Mouse (Mus musculus): Measurements from ENCODE around the gene D17H6S53E. TPM values are rescaled to one million over a fixed set of nuclear protein-coding genes. Genes with fewer than 3 reads are reported as not detected.
"Not testable (repeated sequence)": the region's sequence is repeated elsewhere in the genome, so short reads cannot be mapped to it uniquely, and the experiment has no call there.

The D17H6S53E gene
- polyA plus RNA-seq, 1 experiment from 2014 or later: 7.8 TPM

GRCm38 (mm10) chr17:35104754-35105153 is 21.4 kb upstream of the D17H6S53E start:
- DNase-seq (ENCODE audit: extremely low spot score, low spot score): no peak
- WGBS: 81% methylated on average over 6 of the region's 6 CpGs
- Histone ChIP-seq H3K36me3 (replicated peaks) (peaks cover 41% of the 10 kb centered on the region), H3K9me3 (no peaks in the 10 kb centered on the region), H3K4me1 (peaks cover 11% of the 10 kb centered on the region), H3K4me3 (no peak overlapping the region), H3K27ac (no peak overlapping the region), H3K27me3 (ENCODE audit: poor library complexity, severe bottlenecking) (no peaks in the 10 kb centered on the region)

GRCm38 (mm10) chr17:35105740-35106389 is 20.3 kb upstream of the D17H6S53E start:
- Histone ChIP-seq H3K9me3 (no peaks in the 10 kb centered on the region), H3K27me3 (ENCODE audit: poor library complexity, severe bottlenecking) (no peaks in the 10 kb centered on the region), H3K36me3 (replicated peaks) (peaks cover 30% of the 10 kb centered on the region), H3K4me1 (peaks cover 11% of the 10 kb centered on the region), H3K4me3 (peak overlapping the region; percentile 28), H3K27ac (peak overlapping the region; percentile 82)
- peak; percentile 21 for DNase-seq (ENCODE audit: extremely low spot score, low spot score)
- 27% methylated on average over 13 of the region's 13 CpGs for WGBS

DNA sequence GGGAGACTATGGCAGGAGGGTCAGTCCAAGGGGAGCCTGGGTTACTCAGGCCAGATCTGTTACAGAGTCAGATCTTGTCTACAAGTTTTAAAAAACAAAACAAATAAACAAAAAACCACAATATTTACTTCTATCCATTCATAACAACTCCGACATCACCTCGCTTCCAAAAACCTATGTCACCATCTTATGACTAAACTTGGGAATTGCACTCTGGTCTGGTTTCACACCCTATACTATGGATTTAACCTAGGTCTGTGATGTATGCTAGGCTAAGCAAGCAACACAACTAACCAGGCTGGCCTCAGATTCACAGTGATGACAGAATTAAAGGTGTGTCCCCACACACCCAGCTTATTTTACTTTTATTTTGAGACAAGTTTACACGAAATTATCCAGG is 19.7 kb upstream of the D17H6S53E start:
- WGBS: 81% methylated on average over 3 of the region's 3 CpGs
- H3K36me3 ChIP-seq (replicated peaks): peaks cover 23% of the 10 kb centered on the region
- H3K4me1 ChIP-seq: peaks cover 11% of the 10 kb centered on the region
- H3K4me3 ChIP-seq: peak overlapping the region; percentile 28; the same call in 1 of the 2 replicates
- H3K9me3 ChIP-seq: no peaks in the 10 kb centered on the region
- H3K27ac ChIP-seq: peak overlapping the region; percentile 82
- no peaks in the 10 kb centered on the region for H3K27me3 ChIP-seq (ENCODE audit: poor library complexity, severe bottlenecking)
- no peak for DNase-seq (ENCODE audit: extremely low spot score, low spot score)

- no peak within 1 kb of the TSS for H3K4me3 ChIP-seq
- H3K36me3 ChIP-seq (replicated peaks): peaks cover 7% of the 10 kb centered on the region
- DNase-seq (ENCODE audit: extremely low spot score, low spot score): no peak
- peaks cover 11% of the 10 kb centered on the region for H3K4me1 ChIP-seq
- 91% methylated on average over 6 of the region's 6 CpGs for WGBS
- H3K27me3 ChIP-seq (ENCODE audit: poor library complexity, severe bottlenecking): no peaks in the 10 kb centered on the region
- no peak within 1 kb of the TSS for H3K27ac ChIP-seq
- no peaks in the 10 kb centered on the region for H3K9me3 ChIP-seq
Observed at GRCm38 (mm10) chr17:35108097-35108496, 18.1 kb upstream of the D17H6S53E start, which contains the start of gene Ly6g5c. TSS of gene Ly6g5c (plus strand) at chr17:35108279.

DNA sequence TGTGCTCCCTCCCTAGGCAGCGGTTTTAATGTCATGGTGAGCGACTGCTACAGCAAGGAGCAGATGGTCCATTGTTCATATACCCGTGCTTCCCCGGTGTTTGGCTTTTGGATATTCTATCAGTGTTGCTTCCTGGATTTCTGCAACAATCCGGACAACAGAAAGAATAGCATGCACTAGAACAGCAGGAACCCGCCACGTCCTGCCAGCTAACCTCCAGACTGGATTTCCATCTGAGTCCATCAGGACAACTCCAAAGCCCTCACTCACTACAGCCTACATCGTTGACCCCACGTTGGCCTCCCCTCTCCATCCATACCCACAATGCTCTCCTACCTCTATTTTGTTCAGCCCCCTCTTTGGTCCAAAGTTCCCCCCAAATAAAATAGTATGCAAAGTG is 14.4 kb upstream of the D17H6S53E start:
- 87% methylated on average over 9 of the region's 9 CpGs for WGBS
- H3K4me3 ChIP-seq: no peak overlapping the region
- no peaks in the 10 kb centered on the region for H3K9me3 ChIP-seq
- DNase-seq (ENCODE audit: extremely low spot score, low spot score): no peak
- no peaks in the 10 kb centered on the region for H3K27me3 ChIP-seq (ENCODE audit: poor library complexity, severe bottlenecking)
- peaks cover 30% of the 10 kb centered on the region for H3K36me3 ChIP-seq (replicated peaks)
- H3K4me1 ChIP-seq: no peaks in the 10 kb centered on the region
- H3K27ac ChIP-seq: no peak overlapping the region

GRCm38 (mm10) chr17:35115046-35116019 is 10.8 kb upstream of the D17H6S53E start, which contains the start of gene Ly6g5b:
TSS of gene Ly6g5b (minus strand) at chr17:35115428.
- no peaks in the 10 kb centered on the region for H3K9me3 ChIP-seq
- no peak for DNase-seq (ENCODE audit: extremely low spot score, low spot score)
- H3K4me3 ChIP-seq: no peak within 1 kb of the TSS; the same call in 1 of the 2 replicates
- peaks cover 60% of the 10 kb centered on the region for H3K36me3 ChIP-seq (replicated peaks)
- H3K27me3 ChIP-seq (ENCODE audit: poor library complexity, severe bottlenecking): no peaks in the 10 kb centered on the region
- 89% methylated on average over 8 of the region's 8 CpGs for WGBS
- no peak within 1 kb of the TSS for H3K27ac ChIP-seq
- H3K4me1 ChIP-seq: peaks cover 9% of the 10 kb centered on the region

DNA sequence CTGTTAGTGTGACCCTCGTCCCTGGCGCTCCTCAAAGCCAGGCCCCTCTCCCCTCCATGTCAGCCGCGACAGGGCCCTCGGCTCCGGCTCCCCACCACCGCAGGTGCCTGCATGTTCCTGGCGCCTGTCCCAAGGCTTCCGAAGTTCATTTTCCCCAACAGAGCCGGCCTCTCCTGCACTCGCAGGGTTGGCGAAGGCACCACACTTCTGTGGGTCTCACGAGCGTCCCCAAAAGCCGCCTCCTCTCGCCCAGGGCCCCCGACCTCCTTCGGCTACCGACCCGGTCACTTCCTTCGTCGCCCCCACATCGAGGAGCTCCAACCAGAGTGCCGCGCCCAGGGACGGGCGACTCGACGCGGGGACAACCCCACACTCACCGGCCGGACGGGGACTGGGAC is 5.4 kb upstream of the D17H6S53E start:
- Histone ChIP-seq H3K36me3 (replicated peaks) (peaks cover 64% of the 10 kb centered on the region), H3K27ac (peak overlapping the region; percentile 93), H3K27me3 (ENCODE audit: poor library complexity, severe bottlenecking) (no peaks in the 10 kb centered on the region), H3K9me3 (no peaks in the 10 kb centered on the region), H3K4me1 (peaks cover 34% of the 10 kb centered on the region), H3K4me3 (peak overlapping the region; percentile 82)
- DNase-seq (ENCODE audit: extremely low spot score, low spot score): no peak
- WGBS: under 1% methylated on average over 33 of the region's 33 CpGs

DNA sequence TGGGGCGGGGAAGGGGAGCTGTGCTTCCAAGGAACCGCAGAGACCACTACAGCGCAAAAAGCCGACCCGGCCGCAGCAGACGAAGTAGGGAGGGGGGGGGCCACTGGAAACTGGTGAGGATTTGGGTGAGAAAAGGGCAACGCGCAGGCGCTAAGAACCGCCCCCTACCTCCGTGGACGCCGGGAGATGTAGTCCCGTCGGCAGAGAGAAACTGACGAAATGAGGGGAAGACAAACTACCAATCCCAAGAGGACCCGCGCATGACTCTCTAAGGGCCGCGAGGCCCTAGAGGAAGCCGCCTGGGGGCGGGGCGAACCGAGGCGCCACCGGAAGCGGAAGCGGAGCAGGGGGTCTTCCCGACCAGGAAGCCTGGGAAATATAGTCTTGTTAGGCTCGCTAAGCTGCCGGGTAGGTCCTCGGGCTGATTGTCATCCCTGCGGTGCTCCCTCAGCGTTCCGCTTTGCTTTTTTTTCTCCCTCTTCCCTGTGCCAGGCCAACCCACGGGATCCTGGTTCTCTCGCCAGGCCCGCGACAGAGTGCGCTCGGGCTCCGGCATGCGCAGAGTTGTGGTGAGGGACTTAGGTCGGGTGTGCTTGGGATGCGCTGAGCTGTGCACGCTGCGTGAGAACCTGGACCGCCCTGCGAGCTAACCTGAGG is 4.9 kb upstream of the D17H6S53E start, which contains the start of gene Gpank1:
Gene Gpank1 (plus strand): TSS at position 313 of the 657 bp plus-strand sequence.
- DNase-seq (ENCODE audit: extremely low spot score, low spot score): peak; percentile 97
- under 1% methylated on average over 50 of the region's 50 CpGs for WGBS
- H3K36me3 ChIP-seq (replicated peaks): peaks cover 59% of the 10 kb centered on the region
- H3K9me3 ChIP-seq: no peaks in the 10 kb centered on the region
- H3K4me3 ChIP-seq: peak within 1 kb of the TSS; percentile 82
- H3K4me1 ChIP-seq: peaks cover 39% of the 10 kb centered on the region
- H3K27me3 ChIP-seq (ENCODE audit: poor library complexity, severe bottlenecking): no peaks in the 10 kb centered on the region
- H3K27ac ChIP-seq: peak within 1 kb of the TSS; percentile 93

GRCm38 (mm10) chr17:35121871-35122303 is 4.3 kb upstream of the D17H6S53E start, which contains the start of gene Csnk2b:
TSS of gene Csnk2b (minus strand) at chr17:35122053.
- H3K9me3 ChIP-seq: no peaks in the 10 kb centered on the region
- H3K36me3 ChIP-seq (replicated peaks): peaks cover 54% of the 10 kb centered on the region
- H3K4me3 ChIP-seq: peak within 1 kb of the TSS; percentile 82
- DNase-seq (ENCODE audit: extremely low spot score, low spot score): no peak
- peaks cover 46% of the 10 kb centered on the region for H3K4me1 ChIP-seq
- H3K27me3 ChIP-seq (ENCODE audit: poor library complexity, severe bottlenecking): no peaks in the 10 kb centered on the region
- WGBS: under 1% methylated on average over 19 of the region's 19 CpGs
- H3K27ac ChIP-seq: peak within 1 kb of the TSS; percentile 93

DNA sequence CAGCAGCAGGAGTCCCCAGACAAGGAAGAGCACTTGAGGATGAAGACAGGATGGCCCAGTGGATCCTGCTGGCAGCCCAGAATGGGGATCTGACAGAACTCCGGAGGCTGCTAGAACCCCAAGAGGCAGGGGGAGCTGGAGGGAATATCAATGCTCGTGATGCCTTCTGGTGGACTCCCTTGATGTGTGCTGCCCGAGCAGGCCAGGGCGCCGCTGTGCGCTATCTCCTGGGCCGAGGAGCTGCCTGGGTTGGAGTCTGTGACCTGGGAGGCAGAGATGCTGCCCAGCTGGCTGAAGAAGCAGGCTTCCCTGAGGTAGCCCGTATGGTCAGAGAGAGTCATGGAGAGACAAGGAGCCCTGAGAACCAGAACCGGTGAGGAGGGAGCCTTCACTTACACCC is 2.9 kb upstream of the D17H6S53E start:
- not testable (repeated sequence) for DNase-seq (ENCODE audit: extremely low spot score, low spot score); H3K4me3 ChIP-seq; H3K27me3 ChIP-seq (ENCODE audit: poor library complexity, severe bottlenecking); H3K27ac ChIP-seq; H3K9me3 ChIP-seq
- Histone ChIP-seq H3K4me1 (peaks cover 55% of the 10 kb centered on the region), H3K36me3 (replicated peaks) (peaks cover 49% of the 10 kb centered on the region)
- 95% methylated on average over 9 of the region's 9 CpGs for WGBS

GRCm38 (mm10) chr17:35124261-35124896 is 1.8 kb upstream of the D17H6S53E start:
- Histone ChIP-seq H3K4me1 (peaks cover 62% of the 10 kb centered on the region), H3K36me3 (replicated peaks) (peaks cover 44% of the 10 kb centered on the region)
- WGBS: 92% methylated on average over 12 of the region's 12 CpGs
- not testable (repeated sequence) for H3K9me3 ChIP-seq; H3K4me3 ChIP-seq; H3K27me3 ChIP-seq (ENCODE audit: poor library complexity, severe bottlenecking); H3K27ac ChIP-seq; DNase-seq (ENCODE audit: extremely low spot score, low spot score)

- Histone ChIP-seq H3K36me3 (replicated peaks) (peaks cover 43% of the 10 kb centered on the region), H3K9me3 (no peaks in the 10 kb centered on the region), H3K4me3 (peak overlapping the region; percentile 68; the same call in 1 of the 2 replicates), H3K27me3 (ENCODE audit: poor library complexity, severe bottlenecking) (no peaks in the 10 kb centered on the region), H3K27ac (no peak overlapping the region), H3K4me1 (peaks cover 55% of the 10 kb centered on the region)
- WGBS: 100% methylated on average over 1 of the region's 1 CpGs
- DNase-seq (ENCODE audit: extremely low spot score, low spot score): no peak
Observed at GRCm38 (mm10) chr17:35125081-35125480, 1.1 kb upstream of the D17H6S53E start.

All from forebrain, embryonic 10.5 days (tissue).